Mouse (Mus musculus) embryonic facial prominence, embryonic 15.5 days (tissue): ENCODE measurements around the gene Sema4b. TPM values are rescaled to one million over a fixed set of nuclear protein-coding genes. Genes with fewer than 3 reads are reported as not detected.

Experiments
- ATAC-seq: fragments of 200-750 bp; cut with Nextera tagmentation; 2 replicates; pipeline ENCODE4 v1.8.0; 2017; ENCODE audit warnings: low read depth, moderate TSS enrichment; ENCODE audit not compliant: insufficient number of reproducible peaks, low FRiP score, low TSS enrichment
- H3K27ac ChIP-seq: fragments of 300-500 bp; sonication (generic); replicated peaks from 2 replicates; pipeline ENCODE4 v1.5.1; 2015; ENCODE audit warnings: mild to moderate bottlenecking, inconsistent platforms
- H3K27me3 ChIP-seq: fragments of 300-500 bp; sonication (generic); 2 replicates; pipeline ENCODE4 v1.6.1; 2015; ENCODE audit warnings: inconsistent platforms
- H3K36me3 ChIP-seq: fragments of 300-500 bp; sonication (generic); 2 replicates; pipeline ENCODE4 v1.6.1; 2015; ENCODE audit warnings: mild to moderate bottlenecking, inconsistent platforms
- H3K4me1 ChIP-seq: fragments of 300-500 bp; sonication (generic); 2 replicates; pipeline ENCODE4 v1.6.1; 2015; ENCODE audit warnings: inconsistent platforms
- H3K4me2 ChIP-seq: fragments of 300-500 bp; sonication (generic); replicated peaks from 2 replicates; pipeline ENCODE4 v1.6.1; 2015; ENCODE audit warnings: mild to moderate bottlenecking, inconsistent platforms
- H3K4me3 ChIP-seq: fragments of 300-500 bp; sonication (generic); replicated peaks from 2 replicates; pipeline ENCODE4 v1.5.1; 2015; ENCODE audit warnings: mild to moderate bottlenecking, inconsistent platforms
- H3K9ac ChIP-seq: fragments of 300-500 bp; sonication (generic); 2 replicates; pipeline ENCODE4 v1.6.1; 2015; ENCODE audit warnings: inconsistent platforms
- H3K9me3 ChIP-seq: fragments of 300-500 bp; sonication (generic); replicated peaks from 2 replicates; pipeline ENCODE4 v1.6.1; 2016; ENCODE audit warnings: inconsistent platforms
- WGBS: fragments of 180-500 bp; shearing (Covaris S2); methylation state at CpG from one replicate; pipeline ENCODE4 v1.1.7; 2015; 5-methylcytosine and 5-hydroxymethylcytosine counted together
- polyA plus RNA-seq: library from polyadenylated mRNA; unstranded; fragments of >200 nt; fragmentation: Nextera tagmentation; extraction: Ambion mirVana; gene quantifications from 2 replicates; pipeline ENCODE4 v1.2.1, GENCODE M21; 2015

Gene Sema4b
- polyA plus RNA-seq, 1 experiment from 2014 or later: 25.2 TPM

GRCm38 (mm10) chr7:80220237-80220797, 33.7 kb downstream of the Sema4b start:
- peaks cover 3% of the 10 kb centered on the region; the same call in 1 of the 2 replicates for H3K4me1 ChIP-seq
- no peaks in the 10 kb centered on the region for H3K27me3 ChIP-seq
- 96% methylated on average over 9 of the region's 9 CpGs for WGBS
- H3K4me3 ChIP-seq: no peak overlapping the region
- no peak overlapping the region for H3K4me2 ChIP-seq
- H3K27ac ChIP-seq: no peak overlapping the region
- H3K9ac ChIP-seq: no peak overlapping the region
- H3K36me3 ChIP-seq: peaks cover 89% of the 10 kb centered on the region
- no peaks in the 10 kb centered on the region for H3K9me3 ChIP-seq
- ATAC-seq: no peak

GRCm38 (mm10) chr7:80221179-80221750, 34.6 kb downstream of the Sema4b start:
- Histone ChIP-seq H3K9me3 (no peaks in the 10 kb centered on the region), H3K4me3 (no peak overlapping the region), H3K4me1 (no peaks in the 10 kb centered on the region), H3K4me2 (no peak overlapping the region), H3K27me3 (no peaks in the 10 kb centered on the region), H3K27ac (no peak overlapping the region), H3K9ac (no peak overlapping the region), H3K36me3 (peaks cover 89% of the 10 kb centered on the region)
- 86% methylated on average over 4 of the region's 4 CpGs for WGBS
- ATAC-seq: no peak

- no peak for ATAC-seq
- H3K27ac ChIP-seq: no peak overlapping the region
These were observed 40.4 kb downstream of the Sema4b start for GRCm38 (mm10) chr7:80227065-80227464.

GRCm38 (mm10) chr7:80230196-80230595, 43.6 kb downstream of the Sema4b start:
- no peak overlapping the region for H3K9ac ChIP-seq
- H3K9me3 ChIP-seq: no peaks in the 10 kb centered on the region
- no peaks in the 10 kb centered on the region for H3K27me3 ChIP-seq
- H3K27ac ChIP-seq: no peak overlapping the region
- WGBS: 62% methylated on average over 6 of the region's 6 CpGs
- peaks cover 18% of the 10 kb centered on the region for H3K4me1 ChIP-seq
- H3K36me3 ChIP-seq: peaks cover 24% of the 10 kb centered on the region
- no peak overlapping the region for H3K4me2 ChIP-seq
- ATAC-seq: no peak
- H3K4me3 ChIP-seq: no peak overlapping the region

More at GRCm38 (mm10) chr7:80227065-80227464, 40.4 kb downstream of the Sema4b start:
- Histone ChIP-seq H3K9ac (no peak overlapping the region), H3K4me1 (peaks cover 7% of the 10 kb centered on the region), H3K4me3 (no peak overlapping the region), H3K4me2 (no peak overlapping the region), H3K9me3 (no peaks in the 10 kb centered on the region), H3K36me3 (peaks cover 46% of the 10 kb centered on the region), H3K27me3 (no peaks in the 10 kb centered on the region)
- WGBS: 93% methylated on average over 4 of the region's 4 CpGs

GRCm38 (mm10) chr7:80231971-80232488, 45.4 kb downstream of the Sema4b start:
- under 1% methylated on average over 29 of the region's 29 CpGs for WGBS
- ATAC-seq: peak; percentile 16; the same call in 1 of the 2 replicates

GRCm38 (mm10) chr7:80232489-80233029, 45.9 kb downstream of the Sema4b start, which contains the start of the genes Cib1 and Gdpgp1:
Cib1 (minus strand) TSS chr7:80232813.
Gdpgp1 (plus strand) TSS chr7:80232865.
- WGBS: under 1% methylated on average over 56 of the region's 56 CpGs

More at GRCm38 (mm10) chr7:80231971-80232488, 45.4 kb downstream of the Sema4b start:
- Histone ChIP-seq H3K27me3 (no peaks in the 10 kb centered on the region), H3K27ac (peak overlapping the region; percentile 63), H3K9ac (peak overlapping the region; percentile 60), H3K4me1 (peaks cover 18% of the 10 kb centered on the region), H3K4me2 (peak overlapping the region; percentile 94), H3K36me3 (peaks cover 9% of the 10 kb centered on the region; the same call in 1 of the 2 replicates), H3K9me3 (no peaks in the 10 kb centered on the region), H3K4me3 (peak overlapping the region; percentile 70)

GRCm38 (mm10) chr7:80233799-80234198, 47.2 kb downstream of the Sema4b start:
- WGBS: 80% methylated on average over 9 of the region's 9 CpGs
- H3K9me3 ChIP-seq: no peaks in the 10 kb centered on the region
- ATAC-seq: no peak
- H3K36me3 ChIP-seq: peaks cover 8% of the 10 kb centered on the region
- H3K4me1 ChIP-seq: peaks cover 18% of the 10 kb centered on the region
- H3K4me3 ChIP-seq: peak overlapping the region; percentile 70
- peak overlapping the region; percentile 94 for H3K4me2 ChIP-seq
- H3K27ac ChIP-seq: no peak overlapping the region
- no peaks in the 10 kb centered on the region for H3K27me3 ChIP-seq
- H3K9ac ChIP-seq: no peak overlapping the region

More at GRCm38 (mm10) chr7:80232489-80233029, 45.9 kb downstream of the Sema4b start, which contains the start of the genes Cib1 and Gdpgp1:
- peak within 1 kb of the TSS; percentile 94 for H3K4me2 ChIP-seq
- H3K9me3 ChIP-seq: no peaks in the 10 kb centered on the region
- peaks cover 18% of the 10 kb centered on the region for H3K4me1 ChIP-seq
- H3K27me3 ChIP-seq: no peaks in the 10 kb centered on the region
- peak within 1 kb of the TSS; percentile 70 for H3K4me3 ChIP-seq
- peak within 1 kb of the TSS; percentile 82 for H3K27ac ChIP-seq
- ATAC-seq: peak; percentile 100
- H3K36me3 ChIP-seq: peaks cover 4% of the 10 kb centered on the region; the same call in 1 of the 2 replicates
- H3K9ac ChIP-seq: peak within 1 kb of the TSS; percentile 60

- peaks cover 30% of the 10 kb centered on the region for H3K36me3 ChIP-seq
- WGBS: 90% methylated on average over 10 of the region's 10 CpGs
- H3K4me3 ChIP-seq: no peak overlapping the region
- H3K4me1 ChIP-seq: peaks cover 5% of the 10 kb centered on the region
- H3K9me3 ChIP-seq: no peaks in the 10 kb centered on the region
- no peaks in the 10 kb centered on the region for H3K27me3 ChIP-seq
- no peak overlapping the region for H3K9ac ChIP-seq
- no peak overlapping the region for H3K27ac ChIP-seq
- ATAC-seq: no peak
- H3K4me2 ChIP-seq: no peak overlapping the region
These were observed 51.9 kb downstream of the Sema4b start for GRCm38 (mm10) chr7:80238542-80238941.

GRCm38 (mm10) chr7:80241661-80242060, 55.0 kb downstream of the Sema4b start:
- no peak for ATAC-seq
- H3K27me3 ChIP-seq: no peaks in the 10 kb centered on the region
- no peak overlapping the region for H3K4me2 ChIP-seq
- no peak overlapping the region for H3K4me3 ChIP-seq
- whole genome bisulfite sequencing: 77% methylated on average over 4 of the region's 4 CpGs
- H3K9me3 ChIP-seq: no peaks in the 10 kb centered on the region
- H3K27ac ChIP-seq: no peak overlapping the region
- H3K9ac ChIP-seq: no peak overlapping the region
- H3K36me3 ChIP-seq: peaks cover 30% of the 10 kb centered on the region
- H3K4me1 ChIP-seq: no peaks in the 10 kb centered on the region

- Histone ChIP-seq H3K4me1 (no peaks in the 10 kb centered on the region), H3K9ac (no peak overlapping the region), H3K4me3 (no peak overlapping the region), H3K4me2 (no peak overlapping the region), H3K36me3 (peaks cover 14% of the 10 kb centered on the region; the same call in 1 of the 2 replicates), H3K9me3 (no peaks in the 10 kb centered on the region), H3K27me3 (no peaks in the 10 kb centered on the region), H3K27ac (no peak overlapping the region)
- WGBS: 93% methylated on average over 4 of the region's 4 CpGs
- no peak for ATAC-seq
These were observed 58.2 kb downstream of the Sema4b start for GRCm38 (mm10) chr7:80244851-80245250.

GRCm38 (mm10) chr7:80246148-80246721, 59.6 kb downstream of the Sema4b start, which contains the start of gene Ttll13:
Ttll13 (plus strand) TSS chr7:80246376.
- Histone ChIP-seq H3K9ac (peak within 1 kb of the TSS; percentile 46), H3K4me1 (no peaks in the 10 kb centered on the region), H3K27me3 (no peaks in the 10 kb centered on the region), H3K36me3 (0 out of 2 replicates have a peak, but pooled peaks cover 3% of the 10 kb centered on the region), H3K9me3 (no peaks in the 10 kb centered on the region), H3K4me3 (peak within 1 kb of the TSS; percentile 62), H3K27ac (peak within 1 kb of the TSS; percentile 63), H3K4me2 (peak within 1 kb of the TSS; percentile 59)
- 0% methylated on average over 48 of the region's 48 CpGs for WGBS
- ATAC-seq: peak; percentile 99
